Mouse (Mus musculus) liver, embryonic 14.5 days (tissue): ENCODE measurements at regions not wholly inside any gene's neighbourhood (a gene's known extent, or its start where the extent isn't known, plus 50 kb on each side); places are given as distances from the start of the nearest gene placed in this dataset.

Source experiments
- CTCF ChIP-seq: IDR thresholded peaks from 2 replicates; pipeline ENCODE4 v1.5.1; 2016; ENCODE audit warnings: antibody characterized with exemption, low read depth, control low read depth
- EP300 ChIP-seq: IDR thresholded peaks from 2 replicates; pipeline ENCODE4 v1.6.1; 2016; ENCODE audit warnings: antibody characterized with exemption, low read depth

DNA sequence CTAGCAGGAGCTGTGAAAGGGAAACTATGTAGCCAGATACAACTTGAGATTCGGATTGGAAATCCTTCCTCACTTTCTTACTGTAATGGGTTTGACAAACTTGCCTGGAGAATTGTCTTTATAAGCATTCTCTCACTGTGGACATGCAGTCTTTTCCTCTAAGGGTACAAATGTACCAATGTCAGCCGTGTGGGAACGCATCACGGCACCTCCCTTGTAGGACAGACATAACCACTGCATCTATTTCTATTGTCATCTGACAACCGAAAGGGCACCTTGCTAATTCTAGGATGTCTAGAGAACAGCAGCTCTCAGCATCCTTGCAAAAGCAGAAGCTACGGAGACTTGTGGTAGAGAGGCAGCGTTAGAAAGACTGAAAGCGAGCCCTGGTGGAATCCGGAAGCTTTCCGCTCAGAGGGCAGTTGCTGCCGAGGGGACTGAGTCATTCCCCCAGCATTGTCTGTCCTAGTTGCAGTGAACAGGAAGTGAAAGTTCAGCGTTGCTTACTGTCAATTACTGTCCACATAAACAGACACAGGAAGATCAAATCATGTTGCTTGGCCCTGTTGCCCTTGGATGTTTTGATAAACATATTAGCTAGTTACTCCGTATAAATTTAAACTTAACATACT lies 83.5 kb upstream of the Hgf start:
- TF ChIP-seq CTCF, result no peak
- TF ChIP-seq EP300, result no peak
